Comparison of ENCODE assay signal across 8 mouse cellular contexts in genomic region chr3:79591793-79592471, GRCm38 (mm10). TPM values are rescaled to one million over a fixed set of nuclear protein-coding genes. Genes with fewer than 3 reads are reported as not detected.
DNase-seq lines count a peak whose midpoint lies in the region; ATAC-seq and TF ChIP-seq lines count a peak whose summit lies in the region.

No protein-coding gene starts in this region.

- H3K4me2 ChIP-seq in hindbrain, embryonic 13.5 days, result peak overlapping the region; percentile 90
- H3K4me2 ChIP-seq in midbrain, embryonic 16.5 days (ENCODE audit: low read length), result peak overlapping the region; percentile 84

- peak overlapping the region; percentile 89 for H3K9ac ChIP-seq in hindbrain, embryonic 13.5 days
- peak overlapping the region; percentile 86 for H3K9ac ChIP-seq in midbrain, embryonic 16.5 days (ENCODE audit: low read depth, low read length)

- H3K27me3 ChIP-seq in kidney, adult 2 months (replicated peaks; ENCODE audit: control insufficient read depth, insufficient read depth, low read length), result no peaks in the 10 kb centered on the region
- H3K27me3 ChIP-seq in hindbrain, embryonic 13.5 days, result 0 out of 2 replicates have a peak, but pooled peaks cover 3% of the 10 kb centered on the region
- H3K27me3 ChIP-seq in midbrain, embryonic 16.5 days (ENCODE audit: control insufficient read depth, insufficient read depth, low read depth, low read length), result no peaks in the 10 kb centered on the region

- H3K36me3 ChIP-seq in kidney, adult 2 months (ENCODE audit: control insufficient read depth, insufficient read depth, low read length), result peaks cover 8% of the 10 kb centered on the region
- peaks cover 28% of the 10 kb centered on the region for H3K36me3 ChIP-seq in hindbrain, embryonic 13.5 days
- H3K36me3 ChIP-seq in midbrain, embryonic 16.5 days (ENCODE audit: control insufficient read depth, insufficient read depth, low read length), result peaks cover 13% of the 10 kb centered on the region

- peak overlapping the region; percentile 99 for H3K4me3 ChIP-seq in kidney, adult 2 months (ENCODE audit: insufficient read depth, low read depth, low read length)
- H3K4me3 ChIP-seq in bone marrow, adult 2 months (replicated peaks; ENCODE audit: control insufficient read depth, low read depth, low read length), result peak overlapping the region; percentile 86
- peak overlapping the region; percentile 92 for H3K4me3 ChIP-seq in hindbrain, embryonic 13.5 days
- peak overlapping the region; percentile 94 for H3K4me3 ChIP-seq in midbrain, embryonic 16.5 days (ENCODE audit: low read depth, low read length)

- TF ChIP-seq POLR2A in kidney, adult 2 months (IDR thresholded peaks at IDR 0.05; ENCODE audit: low read depth, low read length), result no peak
- TF ChIP-seq POLR2A in bone marrow, adult 2 months (IDR thresholded peaks at IDR 0.05; ENCODE audit: borderline replicate concordance, control insufficient read depth, low read depth, low read length), result no peak

- 0 out of 2 replicates have a peak, but pooled peaks have one; percentile 14 for ATAC-seq in hindbrain, embryonic 13.5 days (ENCODE audit: low FRiP score)
- peak; percentile 26; the same call in 1 of the 2 replicates for ATAC-seq in midbrain, embryonic 16.5 days

- 2% methylated on average over 15 of the region's 15 CpGs for WGBS in kidney, adult 2 months
- WGBS in bone marrow, adult 2 months, result under 1% methylated on average over 15 of the region's 15 CpGs
- 6% methylated on average over 15 of the region's 15 CpGs for WGBS in hindbrain, embryonic 13.5 days
- 7% methylated on average over 15 of the region's 15 CpGs for WGBS in midbrain, embryonic 16.5 days

- H3K27ac ChIP-seq in kidney, adult 2 months (ENCODE audit: insufficient read depth, low read depth, low read length), result peak overlapping the region; percentile 78
- H3K27ac ChIP-seq in bone marrow, adult 2 months (ENCODE audit: control insufficient read depth, insufficient read depth, low read depth, low read length, poor library complexity), result peak overlapping the region; percentile 48
- peak overlapping the region; percentile 86 for H3K27ac ChIP-seq in hindbrain, embryonic 13.5 days
- peak overlapping the region; percentile 84; the same call in 1 of the 2 replicates for H3K27ac ChIP-seq in midbrain, embryonic 16.5 days (ENCODE audit: low read length)

- TF ChIP-seq CTCF in kidney, adult 2 months (conservative IDR thresholded peaks at IDR 0.05; ENCODE audit: insufficient read depth, insufficient read length, low read depth, low read length), result no peak
- no peak for TF ChIP-seq CTCF in bone marrow, adult 2 months (IDR thresholded peaks at IDR 0.05; ENCODE audit: control insufficient read depth, insufficient read depth, low read length)

- no peaks in the 10 kb centered on the region for H3K9me3 ChIP-seq in hindbrain, embryonic 13.5 days
- no peaks in the 10 kb centered on the region for H3K9me3 ChIP-seq in midbrain, embryonic 16.5 days (replicated peaks; ENCODE audit: control insufficient read depth, low read length, poor library complexity, severe bottlenecking)

- DNase-seq in kidney, adult 2 months, result no peak
- no peak for DNase-seq in kidney, postnatal 25 days
- DNase-seq in ovary, adult 18-20 months (ENCODE audit: low spot score), result no peak
- DNase-seq in right cerebral cortex, postnatal 14 days, result no peak
- no peak for DNase-seq in layer of hippocampus, adult 9-11 months

- peaks cover 11% of the 10 kb centered on the region; the same call in 1 of the 2 replicates for H3K4me1 ChIP-seq in kidney, adult 2 months (ENCODE audit: control insufficient read depth, insufficient read depth, low read length)
- H3K4me1 ChIP-seq in bone marrow, adult 2 months (ENCODE audit: control insufficient read depth, insufficient read depth, low read length), result peaks cover under 1% of the 10 kb centered on the region; the same call in 1 of the 2 replicates
- H3K4me1 ChIP-seq in hindbrain, embryonic 13.5 days (replicated peaks), result peaks cover 15% of the 10 kb centered on the region
- H3K4me1 ChIP-seq in midbrain, embryonic 16.5 days (ENCODE audit: control insufficient read depth, insufficient read depth, low read length), result peaks cover 17% of the 10 kb centered on the region

RNA-seq across cellular contexts. Expression of gene Ppid, which starts 0.8 kb away (rescaled TPM):
- polyA plus RNA-seq in kidney, adult 2 months (2012; rRNA removed), result 6.4 and 9.6 TPM in 2 replicates
- 54.4 and 65.4 TPM in 2 replicates for polyA plus RNA-seq in bone marrow, adult 2 months (2011; ENCODE audit: insufficient read depth, insufficient read length, low replicate concordance, missing spikeins)
- polyA plus RNA-seq in hindbrain, embryonic 13.5 days (2015; fragmentation: Nextera tagmentation; extraction: Ambion mirVana), result 153 and 155 TPM in 2 replicates
- polyA plus RNA-seq in midbrain, embryonic 16.5 days (2015; fragmentation: Nextera tagmentation; extraction: Ambion mirVana), result 148 and 157 TPM in 2 replicates

RNA-seq across cellular contexts. Expression of gene Fnip2, which starts 24.3 kb away (rescaled TPM):
- polyA plus RNA-seq in kidney, adult 2 months (2012; rRNA removed), result 18.9 and 20.0 TPM in 2 replicates
- polyA plus RNA-seq in bone marrow, adult 2 months (2011; ENCODE audit: insufficient read depth, insufficient read length, low replicate concordance, missing spikeins), result 8.4 and 10.8 TPM in 2 replicates
- 4.7 and 6.1 TPM in 2 replicates for polyA plus RNA-seq in hindbrain, embryonic 13.5 days (2015; fragmentation: Nextera tagmentation; extraction: Ambion mirVana)
- polyA plus RNA-seq in midbrain, embryonic 16.5 days (2015; fragmentation: Nextera tagmentation; extraction: Ambion mirVana), result 6.4 and 6.9 TPM in 2 replicates

RNA-seq across cellular contexts. Expression of gene 4930579G24Rik, which starts 36.9 kb away (rescaled TPM):
- polyA plus RNA-seq in kidney, adult 2 months (2012; rRNA removed), result 1.1 and 1.2 TPM in 2 replicates
- polyA plus RNA-seq in bone marrow, adult 2 months (2011; ENCODE audit: insufficient read depth, insufficient read length, low replicate concordance, missing spikeins), result 6.2 and 6.4 TPM in 2 replicates
- polyA plus RNA-seq in hindbrain, embryonic 13.5 days (2015; fragmentation: Nextera tagmentation; extraction: Ambion mirVana), result 9.0 and 10.5 TPM in 2 replicates
- polyA plus RNA-seq in midbrain, embryonic 16.5 days (2015; fragmentation: Nextera tagmentation; extraction: Ambion mirVana), result 5.3 and 6.4 TPM in 2 replicates

RNA-seq across cellular contexts. Expression of gene Etfdh, which starts 37.4 kb away (rescaled TPM):
- polyA plus RNA-seq in kidney, adult 2 months (2012; rRNA removed), result 277 and 354 TPM in 2 replicates
- 10.6 and 12.2 TPM in 2 replicates for polyA plus RNA-seq in bone marrow, adult 2 months (2011; ENCODE audit: insufficient read depth, insufficient read length, low replicate concordance, missing spikeins)
- 46.0 and 47.0 TPM in 2 replicates for polyA plus RNA-seq in hindbrain, embryonic 13.5 days (2015; fragmentation: Nextera tagmentation; extraction: Ambion mirVana)
- polyA plus RNA-seq in midbrain, embryonic 16.5 days (2015; fragmentation: Nextera tagmentation; extraction: Ambion mirVana), result 39.4 and 40.8 TPM in 2 replicates
